Mouse (Mus musculus) embryonic facial prominence, embryonic 15.5 days (tissue): ENCODE data around the gene Man1c1. TPM values are rescaled to one million over a fixed set of nuclear protein-coding genes. Genes with fewer than 3 reads are reported as not detected.

Experiments used
- ATAC-seq: fragments of 200-750 bp; cut with Nextera tagmentation; 2 replicates; pipeline ENCODE4 v1.8.0; 2017; ENCODE audit warnings: low read depth, moderate TSS enrichment; ENCODE audit not compliant: insufficient number of reproducible peaks, low FRiP score, low TSS enrichment
- H3K27ac ChIP-seq: fragments of 300-500 bp; sonication (generic); replicated peaks from 2 replicates; pipeline ENCODE4 v1.5.1; 2015; ENCODE audit warnings: mild to moderate bottlenecking, inconsistent platforms
- H3K27me3 ChIP-seq: fragments of 300-500 bp; sonication (generic); 2 replicates; pipeline ENCODE4 v1.6.1; 2015; ENCODE audit warnings: inconsistent platforms
- H3K36me3 ChIP-seq: fragments of 300-500 bp; sonication (generic); 2 replicates; pipeline ENCODE4 v1.6.1; 2015; ENCODE audit warnings: mild to moderate bottlenecking, inconsistent platforms
- H3K4me1 ChIP-seq: fragments of 300-500 bp; sonication (generic); 2 replicates; pipeline ENCODE4 v1.6.1; 2015; ENCODE audit warnings: inconsistent platforms
- H3K4me2 ChIP-seq: fragments of 300-500 bp; sonication (generic); replicated peaks from 2 replicates; pipeline ENCODE4 v1.6.1; 2015; ENCODE audit warnings: mild to moderate bottlenecking, inconsistent platforms
- H3K4me3 ChIP-seq: fragments of 300-500 bp; sonication (generic); replicated peaks from 2 replicates; pipeline ENCODE4 v1.5.1; 2015; ENCODE audit warnings: mild to moderate bottlenecking, inconsistent platforms
- H3K9ac ChIP-seq: fragments of 300-500 bp; sonication (generic); 2 replicates; pipeline ENCODE4 v1.6.1; 2015; ENCODE audit warnings: inconsistent platforms
- H3K9me3 ChIP-seq: fragments of 300-500 bp; sonication (generic); replicated peaks from 2 replicates; pipeline ENCODE4 v1.6.1; 2016; ENCODE audit warnings: inconsistent platforms
- WGBS: fragments of 180-500 bp; shearing (Covaris S2); methylation state at CpG from one replicate; pipeline ENCODE4 v1.1.7; 2015; 5-methylcytosine and 5-hydroxymethylcytosine counted together
- polyA plus RNA-seq: library from polyadenylated mRNA; unstranded; fragments of >200 nt; fragmentation: Nextera tagmentation; extraction: Ambion mirVana; gene quantifications from 2 replicates; pipeline ENCODE4 v1.2.1, GENCODE M21; 2015

The Man1c1 gene
- polyA plus RNA-seq, 1 experiment from 2014 or later, result 5.6 TPM

GRCm38 (mm10) chr4:134652720-134653119, 51.4 kb downstream of the Man1c1 start:
- Histone ChIP-seq H3K9me3 (no peaks in the 10 kb centered on the region), H3K4me1 (0 out of 2 replicates have a peak, but pooled peaks cover 4% of the 10 kb centered on the region), H3K4me3 (no peak overlapping the region), H3K4me2 (no peak overlapping the region), H3K9ac (no peak overlapping the region), H3K27me3 (no peaks in the 10 kb centered on the region), H3K36me3 (no peaks in the 10 kb centered on the region), H3K27ac (no peak overlapping the region)
- 89% methylated on average over 4 of the region's 4 CpGs for WGBS
- ATAC-seq, result no peak

DNA sequence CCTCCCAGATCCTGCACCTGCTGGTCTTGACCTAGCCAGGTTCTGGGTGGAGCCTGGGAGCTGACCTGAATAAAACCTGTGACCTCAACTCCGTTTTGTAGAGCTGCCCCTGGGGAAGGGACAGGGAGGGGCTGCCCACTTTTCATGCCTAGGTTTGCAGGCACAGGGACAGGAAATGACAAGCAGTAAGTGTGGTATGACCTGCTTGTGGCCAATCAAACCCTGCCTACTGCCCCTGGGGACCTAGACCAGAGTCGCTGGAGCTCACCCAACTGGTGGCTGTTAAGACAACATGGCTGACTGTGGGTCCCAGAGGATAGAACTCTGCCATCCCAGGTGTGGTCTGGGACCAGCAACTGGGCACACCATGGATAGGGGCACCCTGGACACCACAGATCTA, 51.9 kb downstream of the Man1c1 start:
- no peaks in the 10 kb centered on the region for H3K36me3 ChIP-seq
- no peak for ATAC-seq
- H3K27me3 ChIP-seq, result no peaks in the 10 kb centered on the region
- H3K9ac ChIP-seq, result no peak overlapping the region
- H3K4me2 ChIP-seq, result no peak overlapping the region
- no peak overlapping the region for H3K4me3 ChIP-seq
- WGBS, result 54% methylated on average over 2 of the region's 2 CpGs
- H3K4me1 ChIP-seq, result 0 out of 2 replicates have a peak, but pooled peaks cover 2% of the 10 kb centered on the region
- no peak overlapping the region for H3K27ac ChIP-seq
- no peaks in the 10 kb centered on the region for H3K9me3 ChIP-seq

DNA sequence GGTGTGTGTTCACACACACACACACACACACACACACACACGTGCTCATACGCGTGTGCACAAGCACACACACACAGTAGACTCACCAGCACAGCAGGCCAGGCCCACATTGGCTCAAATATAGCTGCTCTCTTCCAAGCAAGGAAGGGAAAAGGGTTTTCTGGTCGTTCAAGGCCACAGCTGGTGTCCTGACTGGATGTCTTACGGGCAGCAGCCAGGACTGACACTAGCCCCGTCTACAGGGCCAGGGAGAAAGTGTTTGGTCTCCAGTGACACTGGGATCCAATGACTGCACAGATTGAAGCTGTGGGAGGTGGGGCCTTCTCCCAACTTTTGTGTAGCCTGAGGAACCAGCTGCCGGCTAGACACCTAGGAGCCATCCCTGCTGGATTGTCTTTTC, 52.7 kb downstream of the Man1c1 start:
- Histone ChIP-seq H3K27me3 (no peaks in the 10 kb centered on the region), H3K27ac (no peak overlapping the region), H3K4me2 (no peak overlapping the region), H3K9ac (no peak overlapping the region), H3K9me3 (no peaks in the 10 kb centered on the region), H3K36me3 (no peaks in the 10 kb centered on the region), H3K4me1 (no peaks in the 10 kb centered on the region), H3K4me3 (no peak overlapping the region)
- ATAC-seq, result no peak
- 72% methylated on average over 7 of the region's 7 CpGs for WGBS

GRCm38 (mm10) chr4:134645042-134645948, 58.8 kb downstream of the Man1c1 start:
- Histone ChIP-seq H3K27me3 (no peaks in the 10 kb centered on the region), H3K9me3 (no peaks in the 10 kb centered on the region), H3K27ac (no peak overlapping the region), H3K9ac (no peak overlapping the region), H3K36me3 (no peaks in the 10 kb centered on the region), H3K4me2 (no peak overlapping the region), H3K4me1 (peaks cover 15% of the 10 kb centered on the region), H3K4me3 (no peak overlapping the region)
- 77% methylated on average over 21 of the region's 21 CpGs for WGBS
- ATAC-seq, result no peak

- no peak overlapping the region for H3K27ac ChIP-seq
- H3K4me1 ChIP-seq, result peaks cover 17% of the 10 kb centered on the region
- H3K36me3 ChIP-seq, result no peaks in the 10 kb centered on the region
- no peak overlapping the region for H3K4me2 ChIP-seq
- H3K4me3 ChIP-seq, result no peak overlapping the region
- H3K9me3 ChIP-seq, result no peaks in the 10 kb centered on the region
- no peak overlapping the region for H3K9ac ChIP-seq
- no peaks in the 10 kb centered on the region for H3K27me3 ChIP-seq
- WGBS, result 88% methylated on average over 6 of the region's 6 CpGs
- no peak for ATAC-seq
These were observed 59.7 kb downstream of the Man1c1 start for GRCm38 (mm10) chr4:134644410-134644809.

- Histone ChIP-seq H3K36me3 (no peaks in the 10 kb centered on the region), H3K27me3 (no peaks in the 10 kb centered on the region), H3K4me3 (no peak overlapping the region), H3K4me2 (no peak overlapping the region), H3K4me1 (peaks cover 24% of the 10 kb centered on the region), H3K27ac (no peak overlapping the region), H3K9ac (no peak overlapping the region), H3K9me3 (no peaks in the 10 kb centered on the region)
- WGBS, result 57% methylated on average over 30 of the region's 30 CpGs
- peak; percentile 69 for ATAC-seq
These were observed 62.2 kb downstream of the Man1c1 start for GRCm38 (mm10) chr4:134641711-134642516.

- WGBS, result 51% methylated on average over 7 of the region's 7 CpGs
- Histone ChIP-seq H3K9ac (no peak overlapping the region), H3K4me2 (no peak overlapping the region), H3K9me3 (no peaks in the 10 kb centered on the region), H3K4me1 (peaks cover 24% of the 10 kb centered on the region), H3K36me3 (no peaks in the 10 kb centered on the region), H3K27me3 (no peaks in the 10 kb centered on the region), H3K4me3 (no peak overlapping the region), H3K27ac (no peak overlapping the region)
- no peak for ATAC-seq
These were observed 64.8 kb downstream of the Man1c1 start for GRCm38 (mm10) chr4:134639325-134639724.

DNA sequence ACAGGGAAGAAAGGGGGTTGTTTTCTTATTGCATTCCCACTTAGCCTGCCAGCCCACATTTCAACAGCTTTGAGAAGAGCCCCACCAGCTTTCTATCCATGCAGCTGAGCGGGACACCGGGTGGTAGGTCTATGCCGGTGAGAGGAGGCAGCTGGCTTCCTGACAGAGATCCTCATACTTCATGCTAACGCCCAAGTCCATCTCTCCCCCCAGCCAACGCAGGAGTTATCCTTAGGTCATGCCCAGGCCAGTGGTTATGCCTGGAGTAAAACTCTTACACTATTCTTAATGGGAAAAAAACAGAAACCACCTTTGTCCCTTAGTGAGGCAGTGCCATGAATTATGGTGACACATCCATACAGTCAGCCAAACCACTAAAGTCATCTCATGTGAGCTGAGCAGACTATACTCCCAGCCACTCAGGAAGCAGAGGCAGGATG, 66.0 kb downstream of the Man1c1 start:
- peaks cover 31% of the 10 kb centered on the region for H3K4me1 ChIP-seq
- no peak for ATAC-seq
- H3K27me3 ChIP-seq, result no peaks in the 10 kb centered on the region
- no peak overlapping the region for H3K4me3 ChIP-seq
- WGBS, result 72% methylated on average over 5 of the region's 5 CpGs
- H3K27ac ChIP-seq, result no peak overlapping the region
- no peaks in the 10 kb centered on the region for H3K36me3 ChIP-seq
- no peak overlapping the region for H3K9ac ChIP-seq
- H3K9me3 ChIP-seq, result no peaks in the 10 kb centered on the region
- no peak overlapping the region for H3K4me2 ChIP-seq

DNA sequence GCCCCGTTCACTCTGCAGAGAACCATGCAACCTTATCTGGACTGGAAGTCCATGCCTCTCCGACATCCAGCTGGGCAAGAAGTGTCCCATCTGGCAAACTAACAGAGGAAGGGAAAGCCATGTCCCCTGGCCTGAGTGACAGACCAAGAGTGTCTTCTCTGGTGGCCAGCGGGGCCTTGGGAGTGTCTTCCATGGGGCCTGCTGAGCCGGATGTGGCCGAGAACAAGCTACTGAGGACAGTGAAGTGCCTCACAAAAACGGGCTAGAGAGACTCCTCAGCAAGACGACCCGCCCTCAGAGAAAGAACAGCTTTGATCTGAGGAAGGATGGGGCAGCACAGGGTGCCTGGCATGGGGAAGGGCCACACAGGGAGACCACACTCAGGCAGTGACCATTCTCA, 67.7 kb downstream of the Man1c1 start:
- H3K4me3 ChIP-seq, result no peak overlapping the region
- no peaks in the 10 kb centered on the region for H3K9me3 ChIP-seq
- ATAC-seq, result no peak
- no peak overlapping the region for H3K4me2 ChIP-seq
- H3K4me1 ChIP-seq, result peaks cover 35% of the 10 kb centered on the region
- no peak overlapping the region for H3K27ac ChIP-seq
- no peaks in the 10 kb centered on the region for H3K36me3 ChIP-seq
- H3K9ac ChIP-seq, result no peak overlapping the region
- 61% methylated on average over 8 of the region's 8 CpGs for WGBS
- no peaks in the 10 kb centered on the region for H3K27me3 ChIP-seq

GRCm38 (mm10) chr4:134634001-134634400, 70.1 kb downstream of the Man1c1 start:
- H3K27me3 ChIP-seq, result no peaks in the 10 kb centered on the region
- ATAC-seq, result no peak
- no peak overlapping the region for H3K27ac ChIP-seq
- peaks cover 31% of the 10 kb centered on the region for H3K4me1 ChIP-seq
- H3K9me3 ChIP-seq, result no peaks in the 10 kb centered on the region
- H3K36me3 ChIP-seq, result no peaks in the 10 kb centered on the region
- H3K4me3 ChIP-seq, result no peak overlapping the region
- 80% methylated on average over 13 of the region's 13 CpGs for WGBS
- no peak overlapping the region for H3K9ac ChIP-seq
- no peak overlapping the region for H3K4me2 ChIP-seq

GRCm38 (mm10) chr4:134632131-134632711, 71.9 kb downstream of the Man1c1 start:
- Histone ChIP-seq H3K4me3 (no peak overlapping the region), H3K4me2 (no peak overlapping the region), H3K27me3 (no peaks in the 10 kb centered on the region), H3K9ac (no peak overlapping the region), H3K27ac (peak overlapping the region; percentile 75), H3K4me1 (peaks cover 26% of the 10 kb centered on the region), H3K9me3 (no peaks in the 10 kb centered on the region), H3K36me3 (no peaks in the 10 kb centered on the region)
- WGBS, result 38% methylated on average over 13 of the region's 13 CpGs
- ATAC-seq, result no peak
